Mouse (Mus musculus): ENCODE data around the gene Plk2. TPM values are rescaled to one million over a fixed set of nuclear protein-coding genes. Genes with fewer than 3 reads are reported as not detected.

The Plk2 gene
- polyA plus RNA-seq, 1 experiment from 2014 or later = 121 TPM

Other genes with a start within 250 kb of the Plk2 start
- 208 and 212 TPM in 2 replicates for gene Rab3c, start 114.0 kb upstream of the Plk2 start, polyA plus RNA-seq (2015; fragmentation: Nextera tagmentation; extraction: Ambion mirVana)
- 0.13 TPM in 1 of 2 replicates, not detected in the other for gene Gapt, start 37.8 kb upstream of the Plk2 start, polyA plus RNA-seq (2015; fragmentation: Nextera tagmentation; extraction: Ambion mirVana)